Mouse (Mus musculus) urinary bladder, adult 2 months (tissue): ENCODE data around the gene Zfp108. TPM values are rescaled to one million over a fixed set of nuclear protein-coding genes. Genes with fewer than 3 reads are reported as not detected.

ENCODE experiments used
- DNase-seq: peaks from one replicate; pipeline ENCODE4 v3.0.0; 2022; ENCODE audit warnings: low spot score
- polyA plus RNA-seq: library from polyadenylated mRNA; depleted of rRNA; stranded (reverse); fragments of >200 nt; gene quantifications from 2 replicates; pipeline ENCODE4 v1.2.3, GENCODE M21; 2012; rRNA removed

Gene Zfp108
- polyA plus RNA-seq, 1 experiment, result 3.1 TPM

GRCm38 (mm10) chr7:24286090-24286489 is 31.5 kb downstream of the Zfp108 start:
- DNase-seq, result no peak

GRCm38 (mm10) chr7:24286916-24287315 is 32.3 kb downstream of the Zfp108 start:
- DNase-seq, result no peak

- no peak for DNase-seq
Observed at GRCm38 (mm10) chr7:24287670-24288069, 33.1 kb downstream of the Zfp108 start.

- DNase-seq, result no peak
Observed at GRCm38 (mm10) chr7:24288512-24288911, 33.9 kb downstream of the Zfp108 start.

GRCm38 (mm10) chr7:24290106-24290693 is 35.6 kb downstream of the Zfp108 start:
- DNase-seq, result no peak

GRCm38 (mm10) chr7:24291387-24292090 is 36.9 kb downstream of the Zfp108 start:
- no peak for DNase-seq

GRCm38 (mm10) chr7:24293061-24293851 is 38.7 kb downstream of the Zfp108 start:
- DNase-seq, result no peak

- DNase-seq, result no peak
Observed at GRCm38 (mm10) chr7:24294763-24295162, 40.2 kb downstream of the Zfp108 start.

- no peak for DNase-seq
Observed at GRCm38 (mm10) chr7:24295376-24295775, 40.8 kb downstream of the Zfp108 start.

- no peak for DNase-seq
Observed at GRCm38 (mm10) chr7:24296386-24296785, 41.8 kb downstream of the Zfp108 start.

- DNase-seq, result no peak
Observed at GRCm38 (mm10) chr7:24297361-24298095, 42.9 kb downstream of the Zfp108 start.

- DNase-seq, result no peak
Observed at GRCm38 (mm10) chr7:24298635-24298972, 44.0 kb downstream of the Zfp108 start.

GRCm38 (mm10) chr7:24298973-24299708 is 44.5 kb downstream of the Zfp108 start:
- DNase-seq, result peak; percentile 63

GRCm38 (mm10) chr7:24299823-24300481 is 45.4 kb downstream of the Zfp108 start:
- no peak for DNase-seq

- DNase-seq, result no peak
Observed at GRCm38 (mm10) chr7:24300771-24301282, 46.2 kb downstream of the Zfp108 start, which contains the start of gene Zfp61. TSS of gene Zfp61 (minus strand) at chr7:24301232.

Other genes with a start within 250 kb of the Zfp108 start
- gene Vmn1r183, start 201.5 kb upstream of the Zfp108 start, polyA plus RNA-seq, result not detected in 2 replicates
- 17.2 and 19.1 TPM in 2 replicates for gene Zfp180, start 172.9 kb upstream of the Zfp108 start, polyA plus RNA-seq
- 4.6 and 5.1 TPM in 2 replicates for gene Zfp112, start 142.5 kb upstream of the Zfp108 start, polyA plus RNA-seq
- gene Zfp235, start 120.6 kb upstream of the Zfp108 start, polyA plus RNA-seq, result 10.6 and 12.9 TPM in 2 replicates
- gene Zfp114, start 79.7 kb upstream of the Zfp108 start, polyA plus RNA-seq, result 1.1 TPM in 2 replicates
- gene Zfp111, start 43.4 kb upstream of the Zfp108 start, polyA plus RNA-seq, result 4.6 and 5.5 TPM in 2 replicates
- gene Zfp109, start 17.2 kb upstream of the Zfp108 start, polyA plus RNA-seq, result 4.1 and 4.2 TPM in 2 replicates
- 6.0 and 6.4 TPM in 2 replicates for gene Zfp93, start 15.6 kb downstream of the Zfp108 start, polyA plus RNA-seq
- gene Zfp61, start 46.4 kb downstream of the Zfp108 start, polyA plus RNA-seq, result 16.1 and 18.1 TPM in 2 replicates
- gene Zfp94, start 61.9 kb downstream of the Zfp108 start, polyA plus RNA-seq, result 10.5 and 11.0 TPM in 2 replicates
- gene Tescl, start 79.1 kb downstream of the Zfp108 start, polyA plus RNA-seq, result 0.19 TPM in 2 replicates
- not detected in 2 replicates for gene Lypd5, start 94.4 kb downstream of the Zfp108 start, polyA plus RNA-seq
- gene Kcnn4, start 115.5 kb downstream of the Zfp108 start, polyA plus RNA-seq, result 47.4 and 50.6 TPM in 2 replicates
- gene Smg9, start 144.8 kb downstream of the Zfp108 start, polyA plus RNA-seq, result 37.6 and 37.7 TPM in 2 replicates
- 0.03 TPM in 1 of 2 replicates, not detected in the other for gene Irgc1, start 197.5 kb downstream of the Zfp108 start, polyA plus RNA-seq
- 18.8 and 28.9 TPM in 2 replicates for gene Plaur, start 207.7 kb downstream of the Zfp108 start, polyA plus RNA-seq
- 10.0 and 19.2 TPM in 2 replicates for gene Cadm4, start 227.2 kb downstream of the Zfp108 start, polyA plus RNA-seq